Mouse (Mus musculus): ENCODE measurements around the gene Ttbk2.

GRCm38 (mm10) chr2:120710154-120710553, 140.2 kb downstream of the Ttbk2 start:
- TF ChIP-seq POLR2A (IDR thresholded peaks at IDR 0.05; ENCODE audit: extremely low read depth, insufficient read depth, low read length) = no peak
- TF ChIP-seq CTCF (IDR thresholded peaks at IDR 0.05; ENCODE audit: extremely low read depth, insufficient read depth, low read length) = no peak

All from cortical plate, adult 2 months (tissue).